Mouse (Mus musculus): Measurements from ENCODE around the gene Cacna1e. TPM values are rescaled to one million over a fixed set of nuclear protein-coding genes. Genes with fewer than 3 reads are reported as not detected.

Cacna1e gene
- total RNA-seq, 2 experiments from 2014 or later, result 0.26 to 0.52 TPM

DNA sequence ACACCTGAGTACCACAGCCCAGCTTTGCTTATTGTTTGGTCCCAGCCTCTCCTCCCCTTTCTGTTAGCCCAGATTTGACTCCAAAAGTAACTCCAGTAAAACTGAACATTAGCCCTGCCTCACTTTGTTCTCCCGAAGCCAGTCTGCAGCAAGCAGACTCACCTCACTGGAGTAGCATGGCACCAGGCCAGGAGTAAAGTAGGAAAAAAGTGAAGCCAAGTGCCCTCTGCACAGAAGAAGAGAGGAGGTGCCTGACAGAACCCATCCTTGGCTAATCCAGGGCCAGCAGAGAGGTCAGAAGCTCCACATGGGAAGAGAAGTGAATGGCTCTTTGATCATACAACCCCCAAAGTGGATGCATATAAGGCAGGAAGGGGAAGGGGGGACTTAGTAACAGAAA lies 100.8 kb downstream of the Cacna1e start:
- DNase-seq, result no peak

DNA sequence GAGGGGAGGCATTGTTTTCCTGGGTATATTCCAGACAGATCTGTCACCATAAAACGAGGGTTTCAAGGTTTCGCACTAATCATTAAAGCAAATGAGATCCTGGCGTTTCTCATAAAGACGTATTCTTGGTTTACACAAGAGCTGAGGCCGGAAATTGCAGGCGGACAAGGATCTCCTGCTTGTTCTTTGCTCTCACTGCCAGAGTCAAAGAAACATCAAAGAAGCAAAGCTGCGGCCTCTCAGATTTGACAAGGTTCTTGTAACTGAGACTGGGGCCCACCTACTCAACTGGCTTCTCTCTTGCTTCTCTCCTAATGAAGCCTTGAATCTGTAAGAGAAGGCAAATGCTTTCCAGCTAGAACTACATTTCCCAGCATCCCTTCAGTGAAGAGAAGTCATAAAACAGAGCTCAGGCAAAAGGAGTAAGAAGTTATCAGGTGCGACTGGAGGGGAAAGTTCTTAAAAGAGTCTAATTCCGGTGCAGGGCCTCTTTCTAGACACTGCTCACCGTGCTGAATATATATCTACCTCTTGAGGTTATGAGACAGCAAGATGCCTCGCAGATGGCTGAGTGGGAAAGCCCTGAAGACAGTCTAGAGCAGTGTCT lies 104.3 kb downstream of the Cacna1e start:
- DNase-seq, result no peak

DNA sequence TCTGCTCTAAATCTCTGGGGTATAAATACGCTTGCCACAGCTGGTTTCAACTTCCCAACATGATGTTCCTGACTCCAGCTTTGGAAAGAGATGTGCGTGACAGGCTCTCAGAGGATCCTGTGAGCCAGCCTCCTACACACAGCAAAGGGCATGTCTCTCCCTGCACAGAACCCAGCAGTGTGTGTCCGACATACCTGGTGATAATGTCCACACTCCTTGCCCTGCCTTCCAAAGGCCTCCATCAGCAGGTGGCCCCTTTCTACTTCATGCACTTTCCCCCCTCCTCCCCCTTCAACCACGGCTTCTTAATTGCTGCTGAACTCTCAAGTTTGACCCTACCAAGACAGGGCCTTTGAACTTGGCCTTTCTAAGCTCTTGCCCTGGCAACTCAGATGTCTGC lies 108.0 kb downstream of the Cacna1e start:
- no peak for DNase-seq

DNA sequence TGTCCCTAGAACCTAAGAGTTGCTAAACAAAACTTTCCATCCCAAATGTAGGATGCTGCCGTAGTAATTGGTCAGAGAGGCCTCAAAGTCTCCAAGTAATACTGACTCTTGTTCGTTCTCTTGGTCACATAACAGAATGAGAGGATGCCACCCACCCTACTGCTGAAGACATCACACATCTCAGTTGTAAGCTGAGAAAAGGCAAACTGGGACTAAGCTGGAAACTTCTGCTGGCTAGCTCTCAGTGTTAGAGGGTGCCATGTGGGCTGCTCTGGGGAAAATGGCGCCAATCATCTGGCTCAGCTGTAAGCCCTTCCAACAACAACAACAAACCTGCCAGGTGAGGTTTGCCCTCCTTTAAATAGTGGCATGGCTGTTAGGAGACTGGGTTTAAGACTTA lies 109.8 kb downstream of the Cacna1e start:
- DNase-seq, result no peak

DNA sequence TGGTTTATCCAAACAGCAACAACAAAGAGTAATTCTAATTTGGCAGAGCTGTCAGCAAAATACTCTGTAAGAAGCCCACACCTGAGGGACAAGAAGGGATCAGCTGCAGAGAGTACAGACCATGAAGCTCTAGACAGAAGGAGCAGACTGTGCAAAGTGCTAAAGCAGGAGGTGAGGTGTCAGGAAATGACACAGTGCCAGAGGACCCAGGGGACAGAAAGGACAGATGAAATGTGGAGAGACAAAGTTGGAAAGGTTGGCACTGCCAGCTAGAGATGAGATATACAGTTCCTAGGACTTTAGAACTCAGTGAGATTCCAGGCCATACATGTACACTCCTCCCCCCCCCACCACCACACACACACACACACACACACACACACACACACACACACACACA lies 113.2 kb downstream of the Cacna1e start:
- no peak for DNase-seq

DNA sequence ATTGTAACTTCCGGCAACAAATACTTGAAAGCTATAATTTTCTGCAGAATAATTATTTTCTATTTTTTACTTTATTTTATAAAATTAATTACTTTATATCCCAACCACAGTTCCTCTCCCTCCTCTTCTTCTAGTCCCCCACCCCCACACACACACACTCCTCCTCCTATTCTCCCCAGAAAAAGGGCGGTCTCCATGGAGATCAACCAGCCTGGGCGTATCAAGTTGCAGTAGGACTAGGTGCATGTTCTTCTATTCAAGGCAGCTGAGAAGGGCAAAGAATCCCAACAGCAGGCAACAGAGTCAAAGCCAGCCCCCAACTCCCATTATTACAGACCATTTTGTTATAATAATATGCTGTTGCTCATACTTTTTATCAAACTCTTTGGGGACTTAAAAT lies 113.8 kb downstream of the Cacna1e start:
- no peak for DNase-seq

DNA sequence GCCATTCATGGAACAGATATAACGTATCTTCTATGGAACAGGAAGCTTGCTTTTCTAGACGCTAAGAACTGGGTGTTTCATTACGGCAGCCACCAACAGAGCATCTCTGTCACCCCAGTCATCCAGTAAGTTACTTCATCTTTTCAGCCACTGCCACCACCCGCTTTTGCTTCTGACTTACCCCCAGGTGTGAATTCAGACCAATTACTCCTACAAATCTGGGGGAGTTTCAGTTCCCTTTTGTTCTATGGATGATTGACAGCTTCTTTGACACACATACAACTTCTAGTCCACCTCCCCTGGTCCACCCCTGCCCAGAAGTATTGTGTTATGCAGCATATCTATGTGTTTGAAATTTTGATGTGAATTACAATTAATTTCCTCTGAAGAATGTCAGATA lies 121.2 kb downstream of the Cacna1e start:
- DNase-seq, result no peak

DNA sequence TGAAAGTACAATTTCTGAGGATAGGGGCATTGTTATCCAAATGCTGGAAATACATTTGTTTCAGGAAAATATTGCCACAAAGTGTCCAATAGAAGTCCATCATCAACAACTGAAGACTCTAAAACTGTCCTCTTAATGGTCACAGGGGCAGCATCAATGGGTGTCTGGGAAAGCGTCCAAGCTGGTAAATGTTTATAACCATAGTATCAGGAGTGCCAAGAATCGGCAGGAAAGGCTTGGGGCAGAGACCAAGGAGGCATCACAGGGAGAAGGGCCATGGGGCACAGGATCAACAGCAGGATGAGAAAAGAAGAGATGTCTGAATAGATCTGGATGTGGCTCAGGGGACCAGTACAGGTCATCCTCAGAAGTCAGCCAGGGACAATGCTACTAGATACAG lies 132.2 kb downstream of the Cacna1e start:
- no peak for DNase-seq

DNA sequence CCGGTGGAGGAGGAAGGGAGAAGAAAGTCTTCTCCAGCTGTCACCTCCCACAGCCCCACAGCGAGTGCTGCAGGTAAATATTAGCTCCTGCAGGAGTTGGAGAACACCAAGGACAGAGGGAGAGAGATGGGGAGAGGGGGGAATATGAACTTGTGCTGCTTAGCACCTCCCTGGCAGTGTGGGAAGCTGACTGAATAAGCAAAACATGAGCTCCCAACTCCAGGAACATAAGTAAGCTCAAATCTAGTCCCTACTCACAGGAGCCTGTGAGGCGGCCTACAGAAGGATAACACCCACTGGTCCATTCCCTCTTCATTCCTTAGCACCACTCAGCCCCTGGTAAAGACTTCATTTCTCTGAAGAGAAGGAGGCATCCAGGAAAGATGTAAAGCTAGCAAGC lies 135.8 kb downstream of the Cacna1e start:
- DNase-seq, result no peak

DNA sequence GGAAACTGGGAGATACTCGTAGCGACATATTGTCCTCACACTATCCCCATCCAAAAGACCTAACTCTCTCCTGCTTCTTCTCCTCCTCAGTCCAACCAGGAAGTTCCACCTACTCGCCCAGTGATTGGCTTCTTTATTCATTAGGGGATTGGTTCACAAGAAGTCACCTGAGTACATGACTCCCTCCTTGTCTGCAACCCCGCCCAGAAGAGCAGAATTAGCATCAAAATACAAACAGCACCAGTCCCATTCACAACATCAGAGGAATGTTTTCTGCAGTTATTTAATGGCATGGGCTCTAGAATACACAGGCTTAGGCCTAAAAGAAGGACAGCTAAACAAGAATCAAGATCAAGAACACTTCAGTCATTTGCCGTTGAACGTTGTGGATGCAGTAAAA lies 139.1 kb downstream of the Cacna1e start:
- DNase-seq, result no peak

DNA sequence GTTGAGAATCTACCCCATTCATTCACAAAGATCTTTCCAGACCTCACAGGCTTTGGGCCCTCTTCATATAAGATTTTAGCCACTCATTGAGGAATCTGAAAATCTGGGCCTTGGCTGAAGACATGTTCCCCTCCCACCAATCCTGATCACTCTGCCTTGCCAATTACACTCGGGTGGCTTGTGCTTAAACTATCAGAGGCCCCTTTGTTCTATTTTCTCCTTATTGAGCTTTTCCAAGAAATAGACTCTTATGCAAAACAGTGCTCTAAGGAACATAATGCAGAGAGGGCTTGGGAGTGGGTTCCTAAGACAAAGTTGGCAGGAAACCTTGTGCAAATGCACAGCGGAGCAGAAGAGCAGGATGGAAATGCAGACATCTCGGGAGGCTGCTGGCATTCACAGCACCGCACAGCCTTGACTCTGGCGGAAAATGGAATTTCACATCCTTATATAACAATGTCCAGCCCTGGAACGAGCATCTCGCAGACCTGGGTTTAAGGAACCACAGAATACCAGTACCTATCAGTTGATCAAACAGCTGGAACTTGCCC lies 153.8 kb downstream of the Cacna1e start:
- DNase-seq, result no peak

DNA sequence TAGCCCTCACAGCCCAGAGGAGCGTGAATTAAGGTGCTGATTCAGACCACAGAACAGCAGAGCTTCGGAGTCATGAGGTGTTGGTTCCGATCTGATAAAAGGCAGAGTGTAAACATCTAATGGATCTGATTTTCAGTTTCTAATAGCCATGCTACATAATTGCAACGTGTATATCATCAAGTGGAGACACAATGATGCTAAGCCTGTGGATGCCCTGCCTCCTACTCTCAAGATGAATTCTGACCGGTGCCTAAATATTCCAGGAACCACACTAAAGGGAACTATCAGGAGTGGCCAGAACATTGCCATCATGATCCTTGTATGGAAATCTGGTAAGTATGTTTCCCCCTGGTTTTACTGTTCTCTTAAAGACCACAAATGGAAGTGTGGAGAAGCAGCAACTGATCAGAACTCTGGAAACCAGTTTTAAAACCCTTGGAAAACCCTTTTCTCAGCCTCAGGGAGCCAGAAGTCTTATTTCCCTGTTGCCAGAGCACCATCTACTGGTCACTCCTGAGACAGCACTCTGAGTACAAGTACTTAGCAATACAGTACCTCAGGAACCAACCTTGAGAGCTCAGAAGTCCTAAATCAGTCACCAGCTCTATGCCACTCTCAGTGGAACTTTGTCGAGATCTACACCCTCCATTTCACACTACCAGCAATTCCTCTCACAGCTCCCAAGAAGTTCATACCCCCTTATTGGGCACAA lies 154.9 kb downstream of the Cacna1e start:
- peak; percentile 76 for DNase-seq

DNA sequence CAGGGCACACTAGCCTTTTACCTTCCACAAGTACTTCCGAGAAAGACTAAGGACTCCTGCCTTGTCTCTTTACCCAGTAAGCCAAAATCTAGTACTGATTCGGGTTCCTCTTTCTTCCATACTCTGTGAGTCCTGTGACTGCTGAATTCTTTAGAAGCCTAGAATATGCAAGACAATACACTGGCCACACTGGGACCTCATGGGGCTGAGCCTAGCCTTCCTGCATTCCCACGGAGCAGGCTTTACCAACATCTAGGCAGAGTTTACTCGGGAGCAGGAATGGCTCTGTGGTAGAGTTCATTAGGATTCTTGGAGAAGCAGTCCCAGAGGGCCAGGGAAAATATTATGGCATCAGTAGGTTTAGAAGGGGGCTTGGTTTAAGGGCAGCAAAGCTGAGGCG lies 155.6 kb downstream of the Cacna1e start:
- no peak for DNase-seq

DNA sequence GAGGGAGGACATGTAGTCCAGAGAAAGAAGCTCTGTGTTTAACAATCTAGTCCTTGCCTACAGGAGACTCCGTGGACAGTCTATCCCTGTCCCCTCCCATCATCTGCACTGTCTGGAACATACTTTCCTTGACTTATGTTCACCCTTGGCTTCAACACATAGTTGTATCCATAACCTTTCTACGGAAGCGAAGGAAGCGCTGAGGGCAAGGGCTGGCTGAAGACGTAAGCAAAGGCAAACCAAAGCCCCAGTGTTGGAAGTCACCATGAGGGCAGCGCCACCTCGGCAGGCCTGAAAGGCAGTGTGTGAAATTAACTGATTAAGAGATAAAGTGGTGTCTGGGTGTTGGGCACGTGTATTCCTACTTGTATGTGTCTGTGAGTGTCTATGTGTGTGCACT lies 156.6 kb downstream of the Cacna1e start:
- no peak for DNase-seq

DNA sequence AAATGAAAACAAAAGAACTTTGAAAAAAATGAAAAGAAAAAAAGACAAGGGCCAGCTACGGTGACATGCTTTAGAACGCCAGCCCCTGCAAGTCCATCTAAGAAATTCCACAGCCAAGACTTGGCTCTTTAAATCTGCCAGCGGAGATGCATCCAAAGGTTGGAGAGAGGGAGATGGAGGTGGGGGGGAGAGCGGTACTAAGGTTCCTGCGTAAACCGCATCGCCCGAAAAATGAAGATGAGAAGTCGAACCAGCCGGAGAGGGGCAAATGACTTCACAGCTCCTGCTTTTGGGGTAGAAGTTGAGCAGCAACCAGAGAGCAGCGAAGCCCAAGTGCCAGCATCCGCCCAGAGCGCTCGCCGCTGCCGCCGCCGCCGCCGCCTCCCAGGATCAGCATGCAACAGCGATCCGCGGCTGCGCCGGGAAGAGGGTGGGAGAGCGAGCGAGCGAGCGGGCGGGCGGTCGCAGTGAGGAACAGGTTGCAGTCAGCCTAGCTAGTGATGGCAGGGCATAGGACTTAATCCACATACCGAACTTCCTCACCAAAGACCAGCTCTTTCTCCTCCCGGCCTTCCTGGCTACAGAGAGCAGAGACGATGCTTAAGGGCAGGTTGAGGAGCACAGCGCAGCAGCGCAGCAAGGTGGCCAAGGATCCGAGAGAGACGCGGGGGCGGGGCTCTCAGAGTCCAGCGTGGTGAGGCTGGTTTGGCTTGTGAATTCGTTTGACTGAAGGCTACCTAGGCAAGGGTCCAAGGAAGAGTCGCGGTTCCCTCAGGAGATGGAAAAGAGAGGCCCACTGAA lies 157.7 kb downstream of the Cacna1e start:
- no peak for DNase-seq

DNA sequence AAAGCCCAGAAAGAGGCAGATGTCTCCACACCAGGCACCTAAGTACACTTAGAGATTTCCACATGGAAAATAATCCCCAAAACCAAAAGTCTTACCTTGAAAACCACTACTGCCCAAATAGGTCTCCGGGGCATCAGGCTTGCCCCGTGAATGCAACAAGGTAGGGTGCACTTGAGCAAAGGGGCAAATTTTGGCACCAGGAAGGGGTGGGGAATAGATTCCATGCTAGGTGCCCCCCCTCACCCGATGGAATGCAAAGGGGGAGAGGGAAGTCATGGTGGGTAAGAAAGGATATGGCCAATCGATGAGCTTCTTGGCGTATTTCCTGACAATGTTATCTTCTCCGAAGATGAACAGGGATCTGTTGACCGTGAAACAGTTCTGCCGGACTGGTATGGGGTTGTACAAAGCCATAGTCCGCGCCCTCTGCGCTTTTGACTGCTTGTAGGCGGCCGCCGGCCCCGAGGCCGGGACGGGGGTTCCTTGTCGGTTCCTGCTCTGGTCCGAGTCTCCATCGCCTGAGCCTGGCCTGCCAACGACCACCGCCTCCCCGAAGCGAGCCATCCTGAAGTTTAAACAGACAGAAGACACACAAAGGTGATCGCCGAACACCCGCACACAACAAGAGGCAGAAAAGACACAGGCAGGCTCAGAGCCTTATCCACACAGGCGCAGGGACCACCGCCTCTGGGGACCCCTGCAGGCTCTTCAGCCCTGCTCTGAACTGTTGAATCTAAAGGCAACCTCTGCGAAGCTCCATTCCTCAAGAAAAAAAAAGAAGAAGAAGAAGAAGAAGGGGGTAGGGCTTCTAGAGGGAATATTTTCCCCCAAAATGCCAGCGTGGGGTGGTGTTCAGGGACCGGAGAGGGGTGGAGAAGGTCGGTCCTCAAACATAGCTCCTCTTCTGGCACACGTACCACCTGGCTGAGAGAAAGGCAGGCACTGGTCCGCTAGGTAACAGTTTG lies 158.7 kb downstream of the Cacna1e start:
- DNase-seq, result no peak

DNA sequence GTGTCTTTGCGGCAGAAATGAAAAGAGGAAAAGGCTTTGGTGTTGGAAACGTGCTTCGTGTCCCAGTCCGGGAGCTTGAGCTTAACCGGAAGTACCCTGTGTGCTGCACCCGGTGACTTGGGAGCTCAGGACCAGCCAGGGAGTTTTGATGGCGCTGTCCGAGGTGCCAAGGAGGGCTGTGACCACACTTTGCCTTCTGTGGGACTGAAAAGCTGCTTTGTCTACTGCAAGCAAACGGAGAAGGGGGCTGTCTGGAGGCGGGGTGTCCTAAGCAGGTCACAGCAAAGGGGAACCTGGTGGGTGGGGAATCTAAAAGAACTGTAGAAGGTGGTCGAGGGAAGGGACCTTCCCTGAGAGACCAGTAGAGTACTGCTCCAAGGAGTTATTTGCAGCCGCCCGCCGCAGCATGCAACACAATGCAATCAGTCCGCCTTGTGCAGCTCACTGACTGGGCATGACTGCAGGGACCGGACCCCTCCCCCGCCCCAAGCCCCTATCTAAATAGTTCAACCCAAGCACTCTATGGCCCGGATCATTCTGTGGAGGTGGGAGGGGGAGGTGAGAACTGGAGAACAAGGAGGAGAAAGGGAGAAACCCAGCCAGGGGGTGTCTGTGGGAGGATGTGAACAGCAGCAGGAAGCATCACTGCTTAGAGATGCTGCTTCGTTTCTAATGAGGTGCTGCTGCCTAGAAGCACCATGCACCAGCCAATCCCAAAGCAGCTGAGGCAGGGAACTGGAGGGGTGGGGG lies 160.6 kb downstream of the Cacna1e start:
- DNase-seq, result no peak

DNA sequence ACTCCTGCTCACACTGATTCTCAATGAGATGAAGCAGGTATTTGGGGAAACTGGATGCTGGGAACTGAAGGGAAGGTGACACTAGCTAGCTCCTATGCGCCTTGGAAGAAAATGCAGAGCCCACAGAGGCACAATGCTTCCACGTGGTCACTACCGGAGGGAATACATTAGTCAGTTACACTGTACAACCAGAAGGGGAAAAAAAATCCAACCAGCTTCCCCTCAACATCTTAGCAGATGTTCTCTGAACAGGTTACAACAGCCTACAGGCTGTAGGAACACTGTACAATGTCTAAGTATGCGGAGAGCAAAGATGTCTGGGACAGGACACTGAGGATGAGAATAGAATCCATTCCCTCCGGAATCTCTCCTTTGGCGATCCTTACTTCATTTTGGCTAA lies 161.2 kb downstream of the Cacna1e start:
- DNase-seq, result no peak

DNA sequence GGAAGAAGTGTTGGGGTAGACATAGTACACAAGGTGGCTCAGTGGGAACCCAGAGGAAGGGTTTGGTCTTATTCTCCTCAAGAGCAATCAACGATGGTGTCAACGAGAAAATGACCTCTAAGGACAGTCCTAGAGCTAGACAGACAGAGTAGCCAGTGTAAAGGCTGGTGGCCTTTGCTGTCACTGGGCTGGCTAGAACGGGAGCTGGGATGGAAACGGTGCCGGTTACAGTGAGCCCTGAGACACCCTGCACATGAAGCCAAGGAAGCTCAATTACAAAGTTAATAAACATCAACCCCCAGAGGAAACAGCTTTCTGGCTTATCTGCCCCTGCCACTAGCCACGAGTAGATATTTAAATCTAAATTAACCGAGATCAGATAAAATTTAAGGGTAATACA lies 168.7 kb downstream of the Cacna1e start:
- DNase-seq, result no peak

DNA sequence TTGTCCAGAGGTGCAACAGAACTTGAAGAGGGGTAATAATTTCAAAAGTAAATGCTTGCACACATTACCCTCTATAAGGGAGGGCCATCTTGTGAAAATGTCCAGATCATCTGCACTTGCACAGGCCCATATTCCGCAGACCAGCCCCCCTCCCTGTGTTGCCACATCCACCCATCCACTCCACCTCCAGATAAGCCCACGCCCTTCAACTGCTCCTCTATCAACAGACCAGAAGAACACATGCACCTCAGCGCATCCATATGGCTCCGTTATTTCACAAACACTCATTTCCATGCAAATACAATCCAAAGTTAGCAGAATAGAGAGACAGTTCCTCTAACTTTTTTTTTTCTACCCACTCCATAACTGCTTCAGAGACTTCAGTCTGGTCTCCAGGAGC lies 171.6 kb downstream of the Cacna1e start:
- DNase-seq, result no peak

DNA sequence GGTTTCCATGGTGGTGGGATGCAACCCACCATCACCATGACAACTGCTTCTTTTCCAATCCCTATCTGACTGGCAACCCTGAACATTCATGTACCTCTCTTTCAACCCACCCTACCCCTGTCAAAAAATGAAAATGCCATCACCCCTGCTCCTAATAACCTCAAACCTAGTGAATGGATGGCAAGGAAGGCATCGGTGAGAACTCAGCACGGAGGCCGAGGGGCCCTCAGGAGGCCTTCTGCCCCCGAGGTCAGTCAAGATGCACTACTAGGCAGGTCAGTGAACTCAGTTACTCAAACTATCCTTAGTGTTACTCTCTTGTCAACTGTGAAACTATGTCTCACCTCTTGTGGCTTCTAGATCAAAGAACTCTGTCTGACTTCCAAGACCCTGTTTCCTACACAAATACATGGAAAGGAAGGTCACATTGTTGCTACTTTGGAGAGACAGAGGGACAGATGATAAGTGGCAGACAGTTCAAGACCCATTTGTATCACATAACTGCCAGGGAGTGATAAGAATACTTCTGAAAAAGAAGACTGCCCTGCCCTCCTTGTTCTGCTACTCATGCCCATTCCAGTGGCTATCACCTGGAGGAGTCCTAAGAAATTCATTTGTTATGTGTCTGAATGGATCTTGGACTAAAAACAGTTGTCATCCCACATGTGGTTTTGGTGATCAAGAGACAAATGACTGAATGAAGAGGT lies 176.6 kb downstream of the Cacna1e start:
- DNase-seq, result no peak

Measured in gastrocnemius, postnatal 10 days (tissue).